Mouse (Mus musculus): Measurements from ENCODE around the gene Slc6a21. TPM values are rescaled to one million over a fixed set of nuclear protein-coding genes. Genes with fewer than 3 reads are reported as not detected.

The Slc6a21 gene
- polyA plus RNA-seq, 1 experiment from 2014 or later: not detected

Other genes with a start within 250 kb of the Slc6a21 start
- gene Prr12, start 224.6 kb upstream of the Slc6a21 start, polyA plus RNA-seq (2015; fragmentation: Nextera tagmentation; extraction: Ambion mirVana): 14.9 and 17.2 TPM in 2 replicates
- gene Nosip, start 215.1 kb upstream of the Slc6a21 start, polyA plus RNA-seq (2015; fragmentation: Nextera tagmentation; extraction: Ambion mirVana): 52.7 and 58.5 TPM in 2 replicates
- gene Prrg2, start 214.8 kb upstream of the Slc6a21 start, polyA plus RNA-seq (2015; fragmentation: Nextera tagmentation; extraction: Ambion mirVana): 14.7 and 14.8 TPM in 2 replicates
- gene Rcn3, start 185.3 kb upstream of the Slc6a21 start, polyA plus RNA-seq (2015; fragmentation: Nextera tagmentation; extraction: Ambion mirVana): 61.3 and 62.0 TPM in 2 replicates
- gene Fcgrt, start 173.7 kb upstream of the Slc6a21 start, polyA plus RNA-seq (2015; fragmentation: Nextera tagmentation; extraction: Ambion mirVana): 8.0 and 9.9 TPM in 2 replicates
- gene Rps11, start 153.1 kb upstream of the Slc6a21 start, polyA plus RNA-seq (2015; fragmentation: Nextera tagmentation; extraction: Ambion mirVana): 1,342 and 1,406 TPM in 2 replicates
- 998 and 1,188 TPM in 2 replicates for gene Rpl13a, start 148.8 kb upstream of the Slc6a21 start, polyA plus RNA-seq (2015; fragmentation: Nextera tagmentation; extraction: Ambion mirVana)
- gene Gm45713, start 141.3 kb upstream of the Slc6a21 start, polyA plus RNA-seq (2015; fragmentation: Nextera tagmentation; extraction: Ambion mirVana): 0.13 and 0.31 TPM in 2 replicates
- 0.79 and 0.92 TPM in 2 replicates for gene Flt3l, start 141.1 kb upstream of the Slc6a21 start, polyA plus RNA-seq (2015; fragmentation: Nextera tagmentation; extraction: Ambion mirVana)
- gene Pih1d1, start 123.2 kb upstream of the Slc6a21 start, polyA plus RNA-seq (2015; fragmentation: Nextera tagmentation; extraction: Ambion mirVana): 97.5 TPM in 2 replicates
- gene Aldh16a1, start 122.9 kb upstream of the Slc6a21 start, polyA plus RNA-seq (2015; fragmentation: Nextera tagmentation; extraction: Ambion mirVana): 35.6 and 36.4 TPM in 2 replicates
- gene Slc17a7, start 113.6 kb upstream of the Slc6a21 start, polyA plus RNA-seq (2015; fragmentation: Nextera tagmentation; extraction: Ambion mirVana): 9.3 and 14.2 TPM in 2 replicates
- not detected in 2 replicates for gene Gfy, start 97.9 kb upstream of the Slc6a21 start, polyA plus RNA-seq (2015; fragmentation: Nextera tagmentation; extraction: Ambion mirVana)
- not detected in 2 replicates for gene Pth2, start 96.5 kb upstream of the Slc6a21 start, polyA plus RNA-seq (2015; fragmentation: Nextera tagmentation; extraction: Ambion mirVana)
- 0.87 and 0.93 TPM in 2 replicates for gene Ccdc155, start 72.6 kb upstream of the Slc6a21 start, polyA plus RNA-seq (2015; fragmentation: Nextera tagmentation; extraction: Ambion mirVana)
- 0.59 and 0.63 TPM in 2 replicates for gene Dkkl1, start 65.4 kb upstream of the Slc6a21 start, polyA plus RNA-seq (2015; fragmentation: Nextera tagmentation; extraction: Ambion mirVana)
- gene Tead2, start 61.8 kb upstream of the Slc6a21 start, polyA plus RNA-seq (2015; fragmentation: Nextera tagmentation; extraction: Ambion mirVana): 181 and 198 TPM in 2 replicates
- gene Cd37, start 38.4 kb upstream of the Slc6a21 start, polyA plus RNA-seq (2015; fragmentation: Nextera tagmentation; extraction: Ambion mirVana): 0.96 and 1.3 TPM in 2 replicates
- gene Slc6a16, start 36.4 kb upstream of the Slc6a21 start, polyA plus RNA-seq (2015; fragmentation: Nextera tagmentation; extraction: Ambion mirVana): 0.11 and 0.23 TPM in 2 replicates
- gene Trpm4, start 56.3 kb downstream of the Slc6a21 start, polyA plus RNA-seq (2015; fragmentation: Nextera tagmentation; extraction: Ambion mirVana): 5.0 and 6.4 TPM in 2 replicates
- 0.06 TPM in 1 of 2 replicates, not detected in the other for gene Hrc, start 57.8 kb downstream of the Slc6a21 start, polyA plus RNA-seq (2015; fragmentation: Nextera tagmentation; extraction: Ambion mirVana)
- 12.0 and 12.7 TPM in 2 replicates for gene Ppfia3, start 89.5 kb downstream of the Slc6a21 start, polyA plus RNA-seq (2015; fragmentation: Nextera tagmentation; extraction: Ambion mirVana)
- 2.9 and 4.5 TPM in 2 replicates for gene Lin7b, start 93.1 kb downstream of the Slc6a21 start, polyA plus RNA-seq (2015; fragmentation: Nextera tagmentation; extraction: Ambion mirVana)
- gene Snrnp70, start 118.2 kb downstream of the Slc6a21 start, polyA plus RNA-seq (2015; fragmentation: Nextera tagmentation; extraction: Ambion mirVana): 250 and 254 TPM in 2 replicates
- not detected in 2 replicates for gene Kcna7, start 128.1 kb downstream of the Slc6a21 start, polyA plus RNA-seq (2015; fragmentation: Nextera tagmentation; extraction: Ambion mirVana)
- gene Ntf5, start 136.2 kb downstream of the Slc6a21 start, polyA plus RNA-seq (2015; fragmentation: Nextera tagmentation; extraction: Ambion mirVana): not detected in 2 replicates
- 0.44 and 1.1 TPM in 2 replicates for gene Lhb, start 143.3 kb downstream of the Slc6a21 start, polyA plus RNA-seq (2015; fragmentation: Nextera tagmentation; extraction: Ambion mirVana)
- 20.9 and 23.0 TPM in 2 replicates for gene Gys1, start 157.3 kb downstream of the Slc6a21 start, polyA plus RNA-seq (2015; fragmentation: Nextera tagmentation; extraction: Ambion mirVana)
- gene Ruvbl2, start 160.6 kb downstream of the Slc6a21 start, polyA plus RNA-seq (2015; fragmentation: Nextera tagmentation; extraction: Ambion mirVana): 153 and 173 TPM in 2 replicates
- 6,730 and 6,791 TPM in 2 replicates for gene Ftl1, start 182.4 kb downstream of the Slc6a21 start, polyA plus RNA-seq (2015; fragmentation: Nextera tagmentation; extraction: Ambion mirVana)
- 243 and 272 TPM in 2 replicates for gene Bax, start 189.4 kb downstream of the Slc6a21 start, polyA plus RNA-seq (2015; fragmentation: Nextera tagmentation; extraction: Ambion mirVana)
- 0.11 and 0.22 TPM in 2 replicates for gene Tulp2, start 204.4 kb downstream of the Slc6a21 start, polyA plus RNA-seq (2015; fragmentation: Nextera tagmentation; extraction: Ambion mirVana)
- gene Gm45808, start 209.3 kb downstream of the Slc6a21 start, polyA plus RNA-seq (2015; fragmentation: Nextera tagmentation; extraction: Ambion mirVana): 0.26 TPM in 1 of 2 replicates, not detected in the other
- 2.7 and 3.1 TPM in 2 replicates for gene Dhdh, start 211.3 kb downstream of the Slc6a21 start, polyA plus RNA-seq (2015; fragmentation: Nextera tagmentation; extraction: Ambion mirVana)
- 73.2 and 85.4 TPM in 2 replicates for gene Nucb1, start 232.9 kb downstream of the Slc6a21 start, polyA plus RNA-seq (2015; fragmentation: Nextera tagmentation; extraction: Ambion mirVana)
- gene Ppp1r15a, start 248.8 kb downstream of the Slc6a21 start, polyA plus RNA-seq (2015; fragmentation: Nextera tagmentation; extraction: Ambion mirVana): 13.5 and 15.3 TPM in 2 replicates
- 0.28 and 0.50 TPM in 2 replicates for gene Plekha4, start 248.8 kb downstream of the Slc6a21 start, polyA plus RNA-seq (2015; fragmentation: Nextera tagmentation; extraction: Ambion mirVana)

Measured in forebrain, embryonic 13.5 days (tissue).